Mouse (Mus musculus): Measurements from ENCODE around the gene Fxn.
A peak's percentile ranks its signal among the peaks of the same experiment; 100 is the strongest.

GRCm38 (mm10) chr19:24218291-24218690 is 62.1 kb downstream of the Fxn start:
- TF ChIP-seq CTCF (IDR thresholded peaks at IDR 0.05) (peak; percentile 59), EP300 (IDR thresholded peaks at IDR 0.05) (no peak)
